Mouse (Mus musculus): ENCODE measurements around the gene Gamt. TPM values are rescaled to one million over a fixed set of nuclear protein-coding genes. Genes with fewer than 3 reads are reported as not detected.
A peak's percentile ranks its signal among the peaks of the same experiment; 100 is the strongest.

Gamt gene
- polyA plus RNA-seq, 1 experiment from 2014 or later = 18.3 TPM

GRCm38 (mm10) chr10:80208841-80209371, 51.9 kb downstream of the Gamt start:
- no peaks in the 10 kb centered on the region for H3K9me3 ChIP-seq (replicated peaks)
- H3K36me3 ChIP-seq (ENCODE audit: poor library complexity, severe bottlenecking) = no peaks in the 10 kb centered on the region
- peak overlapping the region; percentile 21; the same call in 1 of the 2 replicates for H3K4me3 ChIP-seq
- 3% methylated on average over 24 of the region's 24 CpGs for WGBS
- H3K27ac ChIP-seq = peak overlapping the region; percentile 82
- peak; percentile 76 for ATAC-seq
- H3K27me3 ChIP-seq = no peaks in the 10 kb centered on the region
- H3K4me2 ChIP-seq = peak overlapping the region; percentile 52
- H3K4me1 ChIP-seq = peaks cover 34% of the 10 kb centered on the region
- peak overlapping the region; percentile 58 for H3K9ac ChIP-seq

- 77% methylated on average over 4 of the region's 4 CpGs for WGBS
- no peak overlapping the region for H3K4me3 ChIP-seq
- no peaks in the 10 kb centered on the region for H3K27me3 ChIP-seq
- peaks cover 36% of the 10 kb centered on the region for H3K4me1 ChIP-seq
- H3K27ac ChIP-seq = peak overlapping the region; percentile 82; the same call in 1 of the 2 replicates
- no peaks in the 10 kb centered on the region for H3K9me3 ChIP-seq (replicated peaks)
- peak overlapping the region; percentile 52; the same call in 1 of the 2 replicates for H3K4me2 ChIP-seq
- H3K36me3 ChIP-seq (ENCODE audit: poor library complexity, severe bottlenecking) = no peaks in the 10 kb centered on the region
- H3K9ac ChIP-seq = no peak overlapping the region
- ATAC-seq = no peak
These were observed 52.6 kb downstream of the Gamt start for GRCm38 (mm10) chr10:80208248-80208647.

Small RNAs within 50 kb of the gene (microRNA-seq; reads per million reads assigned to microRNA genes)
- gene Mir6911 = 1.6 reads per million

Other genes starting within 250 kb of the Gamt start
- 1.2 and 1.3 TPM in 2 replicates for gene Arhgap45, start 244.4 kb downstream of the Gamt start, polyA plus RNA-seq (2015; fragmentation: Nextera tagmentation; extraction: Ambion mirVana)
- gene Polr2e, start 221.2 kb downstream of the Gamt start, polyA plus RNA-seq (2015; fragmentation: Nextera tagmentation; extraction: Ambion mirVana) = 193 and 199 TPM in 2 replicates
- gene Gpx4, start 213.8 kb downstream of the Gamt start, polyA plus RNA-seq (2015; fragmentation: Nextera tagmentation; extraction: Ambion mirVana) = 487 and 489 TPM in 2 replicates
- 11.6 and 13.6 TPM in 2 replicates for gene Sbno2, start 155.4 kb downstream of the Gamt start, polyA plus RNA-seq (2015; fragmentation: Nextera tagmentation; extraction: Ambion mirVana)
- 20.7 and 21.6 TPM in 2 replicates for gene Stk11, start 145.2 kb downstream of the Gamt start, polyA plus RNA-seq (2015; fragmentation: Nextera tagmentation; extraction: Ambion mirVana)
- gene Atp5d, start 122.4 kb downstream of the Gamt start, polyA plus RNA-seq (2015; fragmentation: Nextera tagmentation; extraction: Ambion mirVana) = 454 and 459 TPM in 2 replicates
- 21.2 and 26.8 TPM in 2 replicates for gene Cbarp, start 120.2 kb downstream of the Gamt start, polyA plus RNA-seq (2015; fragmentation: Nextera tagmentation; extraction: Ambion mirVana)
- gene Midn, start 112.7 kb downstream of the Gamt start, polyA plus RNA-seq (2015; fragmentation: Nextera tagmentation; extraction: Ambion mirVana) = 35.1 and 37.9 TPM in 2 replicates
- gene Cirbp, start 95.0 kb downstream of the Gamt start, polyA plus RNA-seq (2015; fragmentation: Nextera tagmentation; extraction: Ambion mirVana) = 274 and 308 TPM in 2 replicates
- 12.2 and 12.6 TPM in 2 replicates for gene 1600002K03Rik, start 88.1 kb downstream of the Gamt start, polyA plus RNA-seq (2015; fragmentation: Nextera tagmentation; extraction: Ambion mirVana)
- 17.7 and 19.5 TPM in 2 replicates for gene Efna2, start 81.5 kb downstream of the Gamt start, polyA plus RNA-seq (2015; fragmentation: Nextera tagmentation; extraction: Ambion mirVana)
- 62.1 and 64.7 TPM in 2 replicates for gene Mum1, start 34.6 kb downstream of the Gamt start, polyA plus RNA-seq (2015; fragmentation: Nextera tagmentation; extraction: Ambion mirVana)
- gene Ndufs7, start 11.9 kb downstream of the Gamt start, polyA plus RNA-seq (2015; fragmentation: Nextera tagmentation; extraction: Ambion mirVana) = 267 and 274 TPM in 2 replicates
- 61.7 and 64.9 TPM in 2 replicates for gene Dazap1, start 474 bp upstream of the Gamt start, polyA plus RNA-seq (2015; fragmentation: Nextera tagmentation; extraction: Ambion mirVana)
- 805 and 828 TPM in 2 replicates for gene Rps15, start 31.4 kb upstream of the Gamt start, polyA plus RNA-seq (2015; fragmentation: Nextera tagmentation; extraction: Ambion mirVana)
- 129 and 140 TPM in 2 replicates for gene Apc2, start 35.0 kb upstream of the Gamt start, polyA plus RNA-seq (2015; fragmentation: Nextera tagmentation; extraction: Ambion mirVana)
- 42.7 and 43.3 TPM in 2 replicates for gene 2310011J03Rik, start 59.5 kb upstream of the Gamt start, polyA plus RNA-seq (2015; fragmentation: Nextera tagmentation; extraction: Ambion mirVana)
- gene Pcsk4, start 68.5 kb upstream of the Gamt start, polyA plus RNA-seq (2015; fragmentation: Nextera tagmentation; extraction: Ambion mirVana) = 2.9 and 3.0 TPM in 2 replicates
- gene Reep6, start 68.9 kb upstream of the Gamt start, polyA plus RNA-seq (2015; fragmentation: Nextera tagmentation; extraction: Ambion mirVana) = 2.0 and 3.0 TPM in 2 replicates
- 0.18 and 0.21 TPM in 2 replicates for gene Adamtsl5, start 87.4 kb upstream of the Gamt start, polyA plus RNA-seq (2015; fragmentation: Nextera tagmentation; extraction: Ambion mirVana)
- 0.40 and 0.64 TPM in 2 replicates for gene Plk5, start 95.4 kb upstream of the Gamt start, polyA plus RNA-seq (2015; fragmentation: Nextera tagmentation; extraction: Ambion mirVana)
- 15.5 and 16.6 TPM in 2 replicates for gene Mex3d, start 126.6 kb upstream of the Gamt start, polyA plus RNA-seq (2015; fragmentation: Nextera tagmentation; extraction: Ambion mirVana)
- gene Mbd3, start 138.5 kb upstream of the Gamt start, polyA plus RNA-seq (2015; fragmentation: Nextera tagmentation; extraction: Ambion mirVana) = 304 and 319 TPM in 2 replicates
- 593 and 623 TPM in 2 replicates for gene Uqcr11, start 145.8 kb upstream of the Gamt start, polyA plus RNA-seq (2015; fragmentation: Nextera tagmentation; extraction: Ambion mirVana)
- 112 and 119 TPM in 2 replicates for gene Tcf3, start 172.6 kb upstream of the Gamt start, polyA plus RNA-seq (2015; fragmentation: Nextera tagmentation; extraction: Ambion mirVana)
- gene Onecut3, start 233.8 kb upstream of the Gamt start, polyA plus RNA-seq (2015; fragmentation: Nextera tagmentation; extraction: Ambion mirVana) = 0.35 and 0.57 TPM in 2 replicates